Mouse (Mus musculus) liver, embryonic 14.5 days (tissue): ENCODE measurements around the gene Kcnk2. TPM values are rescaled to one million over a fixed set of nuclear protein-coding genes. Genes with fewer than 3 reads are reported as not detected.
A peak's percentile ranks its signal among the peaks of the same experiment; 100 is the strongest.

ENCODE experiments used
- ATAC-seq: fragments of 200-750 bp; cut with Nextera tagmentation; 2 replicates; pipeline ENCODE4 v1.8.0; 2017; ENCODE audit warnings: moderate number of reproducible peaks, mild to moderate bottlenecking, moderate library complexity; ENCODE audit not compliant: insufficient read depth
- DNase-seq, 3 experiments: peaks; one replicate each; pipeline ENCODE4 v3.0.0-alpha.2; 2012 to 2013; ENCODE audit warnings: low read depth in 3 of 3, low spot score in 3 of 3
- H3K27ac ChIP-seq: fragments of 300-500 bp; sonication (generic); 2 replicates; pipeline ENCODE4 v1.5.1; 2014; ENCODE audit warnings: moderate library complexity, mild to moderate bottlenecking, control low read depth, inconsistent platforms
- H3K27me3 ChIP-seq: fragments of 300-500 bp; sonication (generic); 2 replicates; pipeline ENCODE4 v1.6.1; 2014; ENCODE audit warnings: mild to moderate bottlenecking, low read length, moderate library complexity; ENCODE audit not compliant: control insufficient read depth, insufficient read depth
- H3K36me3 ChIP-seq: fragments of 300-500 bp; sonication (generic); replicated peaks from 2 replicates; pipeline ENCODE4 v1.6.1; 2014; ENCODE audit warnings: low read depth; ENCODE audit not compliant: control insufficient read depth, insufficient read depth
- H3K4me1 ChIP-seq, 2 experiments: fragments of 200-500 bp in 1 of 2; fragments of 300-500 bp in 1 of 2; sonication (generic) in 1 of 2; replicated peaks; 2 replicates each; pipeline ENCODE4 v1.6.1; 2012 to 2014; ENCODE audit warnings: antibody characterized with exemption in 1 of 2, inconsistent platforms in 1 of 2, low read length in 1 of 2; ENCODE audit not compliant: control insufficient read depth in 2 of 2, insufficient read depth in 2 of 2
- H3K4me2 ChIP-seq: fragments of 300-500 bp; sonication (generic); 2 replicates; pipeline ENCODE4 v1.6.1; 2014; ENCODE audit warnings: low read depth, mild to moderate bottlenecking, control low read depth, moderate library complexity
- H3K4me3 ChIP-seq, 2 experiments: fragments of 200-500 bp in 1 of 2; fragments of 300-500 bp in 1 of 2; sonication (generic) in 1 of 2; 2 replicates each; pipeline ENCODE4 v1.5.1; 2012 to 2014; ENCODE audit warnings: low read depth in 2 of 2, low read length in 2 of 2, mild to moderate bottlenecking in 2 of 2, control low read depth in 1 of 2, inconsistent platforms in 1 of 2, moderate library complexity in 1 of 2; ENCODE audit not compliant: insufficient read depth in 1 of 2
- H3K9ac ChIP-seq: fragments of 300-500 bp; sonication (generic); replicated peaks from 2 replicates; pipeline ENCODE4 v1.6.1; 2014; ENCODE audit warnings: mild to moderate bottlenecking, control low read depth, moderate library complexity
- H3K9me3 ChIP-seq: fragments of 300-500 bp; sonication (generic); 2 replicates; pipeline ENCODE4 v1.6.1; 2016; ENCODE audit warnings: low read length, mixed read lengths; ENCODE audit not compliant: control insufficient read depth
- CTCF ChIP-seq: IDR thresholded peaks from 2 replicates; pipeline ENCODE4 v1.5.1; 2016; ENCODE audit warnings: antibody characterized with exemption, low read depth, control low read depth
- EP300 ChIP-seq: IDR thresholded peaks from 2 replicates; pipeline ENCODE4 v1.6.1; 2016; ENCODE audit warnings: antibody characterized with exemption, low read depth
- WGBS: fragments of 180-500 bp; shearing (Covaris S2); extraction: QIAGEN DNeasy Blood & Tissue Kit; methylation state at CpG from one replicate; pipeline ENCODE4 v1.1.7; 2014; ENCODE audit not compliant: insufficient replicate concordance; 5-methylcytosine and 5-hydroxymethylcytosine counted together
- polyA plus RNA-seq, 2 experiments: library from polyadenylated mRNA; depleted of rRNA in 1 of 2; stranded (reverse) in 1 of 2; unstranded in 1 of 2; fragments of >200 nt; fragmentation: Nextera tagmentation in 1 of 2; extraction: Ambion mirVana in 1 of 2; gene quantifications; 2 replicates each; pipeline versions ENCODE4 v1.2.1 to v1.2.3; 2012 to 2014

Kcnk2 gene
- polyA plus RNA-seq, 2 experiments = 0.02 to 0.06 TPM

- H3K4me3 ChIP-seq = no peak overlapping the region
- DNase-seq (no peak), ATAC-seq (no peak)
- H3K27ac ChIP-seq = no peak overlapping the region
- no peaks in the 10 kb centered on the region for H3K4me1 ChIP-seq
- H3K9me3 ChIP-seq = no peaks in the 10 kb centered on the region
- no peaks in the 10 kb centered on the region for H3K27me3 ChIP-seq
- WGBS = 54% methylated on average over 6 of the region's 6 CpGs
- no peak overlapping the region for H3K9ac ChIP-seq
- TF ChIP-seq EP300 = no peak
- TF ChIP-seq CTCF = no peak
- H3K36me3 ChIP-seq = no peaks in the 10 kb centered on the region
- no peak overlapping the region for H3K4me2 ChIP-seq
Measured at GRCm38 (mm10) chr1:189362579-189362978, 39.5 kb downstream of the Kcnk2 start.

- no peak overlapping the region for H3K9ac ChIP-seq
- WGBS = 64% methylated on average over 4 of the region's 4 CpGs
- no peak for ATAC-seq
- no peak for DNase-seq
- no peak overlapping the region for H3K4me2 ChIP-seq
- no peaks in the 10 kb centered on the region for H3K36me3 ChIP-seq
- H3K4me1 ChIP-seq = no peaks in the 10 kb centered on the region
- no peak overlapping the region for H3K27ac ChIP-seq
- no peak overlapping the region for H3K4me3 ChIP-seq
- H3K9me3 ChIP-seq = no peaks in the 10 kb centered on the region
- H3K27me3 ChIP-seq = no peaks in the 10 kb centered on the region
- TF ChIP-seq CTCF = no peak
- TF ChIP-seq EP300 = no peak
Measured at GRCm38 (mm10) chr1:189359699-189360098, 42.4 kb downstream of the Kcnk2 start.

- DNase-seq (no peak), ATAC-seq (no peak)
- WGBS = 72% methylated on average over 1 of the region's 1 CpGs
- no peak overlapping the region for H3K9ac ChIP-seq
- H3K4me3 ChIP-seq = no peak overlapping the region
- no peaks in the 10 kb centered on the region for H3K27me3 ChIP-seq
- TF ChIP-seq EP300 (no peak), CTCF (no peak)
- H3K9me3 ChIP-seq = no peaks in the 10 kb centered on the region; the same call in 1 of the 2 replicates
- H3K4me2 ChIP-seq = no peak overlapping the region
- no peaks in the 10 kb centered on the region for H3K4me1 ChIP-seq
- H3K27ac ChIP-seq = no peak overlapping the region
- no peaks in the 10 kb centered on the region for H3K36me3 ChIP-seq
Measured at GRCm38 (mm10) chr1:189353887-189354286, 48.2 kb downstream of the Kcnk2 start.

- Histone ChIP-seq H3K4me3 (no peak overlapping the region), H3K27ac (no peak overlapping the region), H3K9me3 (no peaks in the 10 kb centered on the region; the same call in 1 of the 2 replicates), H3K36me3 (no peaks in the 10 kb centered on the region), H3K4me2 (no peak overlapping the region), H3K27me3 (no peaks in the 10 kb centered on the region), H3K4me1 (no peaks in the 10 kb centered on the region), H3K9ac (no peak overlapping the region)
- TF ChIP-seq CTCF = no peak
- TF ChIP-seq EP300 = no peak
- ATAC-seq = no peak
- WGBS = 66% methylated on average over 6 of the region's 6 CpGs
- DNase-seq = no peak
Measured at GRCm38 (mm10) chr1:189351804-189352203, 50.3 kb downstream of the Kcnk2 start.

GRCm38 (mm10) chr1:189349205-189349604, 52.9 kb downstream of the Kcnk2 start:
- ATAC-seq (no peak), DNase-seq (no peak)
- Histone ChIP-seq H3K27ac (no peak overlapping the region), H3K9me3 (no peaks in the 10 kb centered on the region), H3K4me2 (no peak overlapping the region), H3K9ac (no peak overlapping the region), H3K4me1 (no peaks in the 10 kb centered on the region), H3K36me3 (no peaks in the 10 kb centered on the region), H3K4me3 (no peak overlapping the region), H3K27me3 (peaks cover 2% of the 10 kb centered on the region)
- TF ChIP-seq EP300 (no peak), CTCF (0 out of 2 replicates have a peak, but pooled peaks have one; percentile 16)
- 68% methylated on average over 5 of the region's 5 CpGs for WGBS
